Mouse (Mus musculus) layer of hippocampus, postnatal 25 days (tissue): ENCODE data around the gene Psd. TPM values are rescaled to one million over a fixed set of nuclear protein-coding genes. Genes with fewer than 3 reads are reported as not detected.

ENCODE experiments used
- DNase-seq, 2 experiments: peaks; one replicate each; pipeline ENCODE4 v3.0.0; 2022; ENCODE audit warnings: mixed read lengths in 2 of 2, low spot score in 1 of 2; ENCODE audit errors: extremely low spot score in 1 of 2
- total RNA-seq, 2 experiments: library from RNA; stranded (reverse); gene quantifications; 2 replicates each; pipeline ENCODE4 v1.2.3; 2021

The Psd gene
- 100 to 1,000 TPM; 765 to 790 TPM for total RNA-seq

- peak in 1 of 2 experiments; percentile 64 for DNase-seq
These were observed at the start of gene Psd for GRCm38 (mm10) chr19:46326756-46327305. TSS of gene Psd (minus strand) at chr19:46327156.

GRCm38 (mm10) chr19:46375891-46376290 lies 48.9 kb upstream of the Psd start:
- DNase-seq = no peak

- no peak for DNase-seq
These were observed 48.5 kb upstream of the Psd start for GRCm38 (mm10) chr19:46375489-46375888.

GRCm38 (mm10) chr19:46374477-46375088 lies 47.6 kb upstream of the Psd start:
- no peak for DNase-seq

- peak in 1 of 2 experiments; percentile 48 for DNase-seq
These were observed 42.2 kb upstream of the Psd start for GRCm38 (mm10) chr19:46369204-46369603.

GRCm38 (mm10) chr19:46367798-46368590 lies 41.0 kb upstream of the Psd start:
- DNase-seq = peak in 1 of 2 experiments; percentile 20

- no peak for DNase-seq
These were observed 36.5 kb upstream of the Psd start for GRCm38 (mm10) chr19:46363294-46364009.

- DNase-seq = no peak
These were observed 35.1 kb upstream of the Psd start for GRCm38 (mm10) chr19:46362104-46362503.

GRCm38 (mm10) chr19:46358381-46358780 lies 31.4 kb upstream of the Psd start:
- DNase-seq = no peak

- no peak for DNase-seq
These were observed 30.7 kb upstream of the Psd start for GRCm38 (mm10) chr19:46357344-46358280.

- DNase-seq = peak; percentile 83
These were observed 29.8 kb upstream of the Psd start for GRCm38 (mm10) chr19:46356701-46357138.

- no peak for DNase-seq
These were observed 23.4 kb upstream of the Psd start, which contains the start of gene 2310034G01Rik for GRCm38 (mm10) chr19:46350168-46350932. TSS of gene 2310034G01Rik (minus strand) at chr19:46350302.

- DNase-seq = no peak
These were observed 22.6 kb upstream of the Psd start for GRCm38 (mm10) chr19:46349550-46349949.

- peak; percentile 77 to 80 for DNase-seq
These were observed 22.0 kb upstream of the Psd start for GRCm38 (mm10) chr19:46348761-46349458.

- no peak for DNase-seq
These were observed 21.1 kb upstream of the Psd start for GRCm38 (mm10) chr19:46347936-46348668.

GRCm38 (mm10) chr19:46347146-46347545 lies 20.2 kb upstream of the Psd start:
- no peak for DNase-seq

GRCm38 (mm10) chr19:46344710-46345419 lies 17.9 kb upstream of the Psd start:
- DNase-seq = no peak
